Mouse (Mus musculus) lung, adult 2 months (tissue): Measurements from ENCODE around the gene Fuz.

ENCODE experiments used
- CTCF ChIP-seq: fragments of 200-500 bp; IDR thresholded peaks from 2 replicates; pipeline ENCODE4 v1.5.1; 2011; ENCODE audit warnings: mild to moderate bottlenecking, low read length, control low read depth; ENCODE audit not compliant: insufficient read depth
- POLR2A ChIP-seq: fragments of 200-500 bp; IDR thresholded peaks from 2 replicates; pipeline ENCODE4 v1.6.1; 2011; ENCODE audit warnings: low read depth, mild to moderate bottlenecking, control low read depth, low read length, borderline replicate concordance; ENCODE audit errors: extremely low read depth

DNA sequence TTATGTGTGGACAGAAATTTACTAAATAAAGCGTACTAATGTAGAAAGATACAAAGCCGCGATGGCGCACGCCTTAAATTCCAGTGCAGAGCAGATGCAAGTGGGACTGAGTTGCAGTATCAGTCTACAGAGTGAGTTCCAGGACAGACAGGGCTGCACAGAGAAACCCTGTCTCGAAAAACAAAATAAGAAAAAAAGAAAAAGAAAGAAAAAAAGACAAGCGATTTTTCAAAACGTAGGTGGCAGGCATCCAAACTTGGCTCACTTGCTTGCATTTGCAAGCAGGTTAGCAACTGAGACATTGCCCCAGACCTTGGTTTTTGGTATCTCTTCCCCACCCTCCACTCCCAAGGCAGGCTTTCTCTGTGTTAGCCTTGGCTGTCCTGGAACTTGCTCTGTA lies 2.7 kb upstream of the Fuz start:
- TF ChIP-seq CTCF: no peak
- no peak for TF ChIP-seq POLR2A
